Mouse (Mus musculus) liver, embryonic 13.5 days (tissue): Measurements from ENCODE around the gene Gnpat. TPM values are rescaled to one million over a fixed set of nuclear protein-coding genes. Genes with fewer than 3 reads are reported as not detected.
A peak's percentile ranks its signal among the peaks of the same experiment; 100 is the strongest.

Experiments used
- ATAC-seq: fragments of 200-750 bp; cut with Nextera tagmentation; 2 replicates; pipeline ENCODE4 v1.8.0; 2017; ENCODE audit warnings: low read depth, mild to moderate bottlenecking, moderate number of reproducible peaks, moderate library complexity
- DNase-seq: peaks from one replicate; pipeline ENCODE4 v3.0.0; 2022
- H3K27ac ChIP-seq: fragments of 300-500 bp; sonication (generic); 2 replicates; pipeline ENCODE4 v1.5.1; 2015; ENCODE audit warnings: moderate library complexity, mild to moderate bottlenecking, inconsistent platforms
- H3K27me3 ChIP-seq: fragments of 300-500 bp; sonication (generic); 2 replicates; pipeline ENCODE4 v1.6.1; 2015; ENCODE audit warnings: mild to moderate bottlenecking, inconsistent platforms
- H3K36me3 ChIP-seq: fragments of 300-500 bp; sonication (generic); 2 replicates; pipeline ENCODE4 v1.6.1; 2015; ENCODE audit warnings: mild to moderate bottlenecking, inconsistent platforms
- H3K4me1 ChIP-seq: fragments of 300-500 bp; sonication (generic); replicated peaks from 2 replicates; pipeline ENCODE4 v1.6.1; 2015; ENCODE audit warnings: inconsistent platforms
- H3K4me2 ChIP-seq: fragments of 300-500 bp; sonication (generic); 2 replicates; pipeline ENCODE4 v1.6.1; 2015; ENCODE audit warnings: inconsistent platforms, mild to moderate bottlenecking, moderate library complexity
- H3K4me3 ChIP-seq: fragments of 300-500 bp; sonication (generic); replicated peaks from 2 replicates; pipeline ENCODE4 v1.5.1; 2015; ENCODE audit warnings: mild to moderate bottlenecking, inconsistent platforms
- H3K9ac ChIP-seq: fragments of 300-500 bp; sonication (generic); 2 replicates; pipeline ENCODE4 v1.6.1; 2015; ENCODE audit warnings: mild to moderate bottlenecking, inconsistent platforms
- H3K9me3 ChIP-seq: fragments of 300-500 bp; sonication (generic); replicated peaks from 2 replicates; pipeline ENCODE4 v1.6.1; 2016; ENCODE audit warnings: inconsistent platforms
- WGBS: fragments of 180-500 bp; shearing (Covaris S2); methylation state at CpG from one replicate; pipeline ENCODE4 v1.1.7; 2015; ENCODE audit not compliant: insufficient replicate concordance; 5-methylcytosine and 5-hydroxymethylcytosine counted together
- polyA plus RNA-seq: library from polyadenylated mRNA; unstranded; fragments of >200 nt; fragmentation: Nextera tagmentation; extraction: Ambion mirVana; gene quantifications from 2 replicates; pipeline ENCODE4 v1.2.1, GENCODE M21; 2015

The Gnpat gene
- polyA plus RNA-seq, 1 experiment from 2014 or later = 47.3 TPM

GRCm38 (mm10) chr8:124872690-124873089 lies 9.9 kb downstream of the Gnpat start:
- whole genome bisulfite sequencing = 56% methylated on average over 5 of the region's 5 CpGs
- no peak overlapping the region for H3K4me2 ChIP-seq
- ATAC-seq (no peak), DNase-seq (no peak)
- peaks cover 7% of the 10 kb centered on the region; the same call in 1 of the 2 replicates for H3K4me1 ChIP-seq
- H3K9ac ChIP-seq = no peak overlapping the region
- H3K27me3 ChIP-seq = no peaks in the 10 kb centered on the region
- H3K36me3 ChIP-seq = peaks cover 73% of the 10 kb centered on the region
- no peak overlapping the region for H3K27ac ChIP-seq
- H3K9me3 ChIP-seq = no peaks in the 10 kb centered on the region
- H3K4me3 ChIP-seq = no peak overlapping the region

- H3K4me3 ChIP-seq = no peak overlapping the region
- DNase-seq (no peak), ATAC-seq (no peak)
- no peak overlapping the region for H3K4me2 ChIP-seq
- no peaks in the 10 kb centered on the region for H3K27me3 ChIP-seq
- H3K27ac ChIP-seq = no peak overlapping the region
- no peaks in the 10 kb centered on the region for H3K9me3 ChIP-seq
- peaks cover 10% of the 10 kb centered on the region for H3K4me1 ChIP-seq
- 74% methylated on average over 5 of the region's 5 CpGs for WGBS
- H3K9ac ChIP-seq = no peak overlapping the region
- H3K36me3 ChIP-seq = peaks cover 95% of the 10 kb centered on the region
Observed at GRCm38 (mm10) chr8:124878141-124878540, 15.3 kb downstream of the Gnpat start.

GRCm38 (mm10) chr8:124878946-124879526 lies 16.2 kb downstream of the Gnpat start:
- Histone ChIP-seq H3K36me3 (peaks cover 95% of the 10 kb centered on the region), H3K4me1 (peaks cover 10% of the 10 kb centered on the region), H3K27me3 (no peaks in the 10 kb centered on the region), H3K9me3 (no peaks in the 10 kb centered on the region), H3K4me3 (no peak overlapping the region), H3K27ac (no peak overlapping the region), H3K4me2 (no peak overlapping the region), H3K9ac (no peak overlapping the region)
- 62% methylated on average over 10 of the region's 10 CpGs for WGBS
- DNase-seq (no peak), ATAC-seq (peak; percentile 66)

- no peak overlapping the region for H3K4me3 ChIP-seq
- H3K9me3 ChIP-seq = 0 out of 2 replicates have a peak, but pooled peaks cover 7% of the 10 kb centered on the region
- H3K27me3 ChIP-seq = no peaks in the 10 kb centered on the region
- WGBS = 83% methylated on average over 5 of the region's 5 CpGs
- ATAC-seq = no peak
- H3K4me2 ChIP-seq = no peak overlapping the region
- no peak overlapping the region for H3K9ac ChIP-seq
- no peak for DNase-seq
- H3K36me3 ChIP-seq = peaks cover 92% of the 10 kb centered on the region
- H3K4me1 ChIP-seq = peaks cover 7% of the 10 kb centered on the region
- H3K27ac ChIP-seq = no peak overlapping the region
Observed at GRCm38 (mm10) chr8:124888385-124888784, 25.6 kb downstream of the Gnpat start.

- Histone ChIP-seq H3K27me3 (no peaks in the 10 kb centered on the region), H3K4me1 (peaks cover 35% of the 10 kb centered on the region), H3K36me3 (peaks cover 78% of the 10 kb centered on the region), H3K27ac (no peak overlapping the region), H3K9me3 (0 out of 2 replicates have a peak, but pooled peaks cover 6% of the 10 kb centered on the region), H3K9ac (no peak overlapping the region), H3K4me2 (no peak overlapping the region), H3K4me3 (no peak overlapping the region)
- DNase-seq (no peak), ATAC-seq (no peak)
- 74% methylated on average over 3 of the region's 3 CpGs for WGBS
Observed at GRCm38 (mm10) chr8:124892596-124892995, 29.8 kb downstream of the Gnpat start.

- H3K36me3 ChIP-seq = peaks cover 66% of the 10 kb centered on the region
- no peaks in the 10 kb centered on the region for H3K27me3 ChIP-seq
- peak overlapping the region; percentile 92 for H3K4me3 ChIP-seq
- no peak for ATAC-seq
- H3K4me2 ChIP-seq = peak overlapping the region; percentile 96
- H3K9me3 ChIP-seq = no peaks in the 10 kb centered on the region
- H3K4me1 ChIP-seq = peaks cover 44% of the 10 kb centered on the region
- peak overlapping the region; percentile 94 for H3K9ac ChIP-seq
- no peak for DNase-seq
- H3K27ac ChIP-seq = no peak overlapping the region
- 83% methylated on average over 26 of the region's 26 CpGs for WGBS
Observed at GRCm38 (mm10) chr8:124896010-124896631, 33.3 kb downstream of the Gnpat start.

GRCm38 (mm10) chr8:124896632-124897385 lies 34.0 kb downstream of the Gnpat start:
- DNase-seq (peak; percentile 62), ATAC-seq (peak; percentile 49)
- Histone ChIP-seq H3K4me1 (peaks cover 43% of the 10 kb centered on the region), H3K4me3 (peak overlapping the region; percentile 92), H3K36me3 (peaks cover 64% of the 10 kb centered on the region), H3K4me2 (peak overlapping the region; percentile 96), H3K27me3 (no peaks in the 10 kb centered on the region), H3K9me3 (no peaks in the 10 kb centered on the region), H3K9ac (peak overlapping the region; percentile 94), H3K27ac (peak overlapping the region; percentile 91)
- 1% methylated on average over 60 of the region's 60 CpGs for WGBS

- H3K36me3 ChIP-seq = peaks cover 70% of the 10 kb centered on the region
- peak within 1 kb of the TSS; percentile 92 for H3K4me3 ChIP-seq
- peaks cover 43% of the 10 kb centered on the region for H3K4me1 ChIP-seq
- ATAC-seq (peak; percentile 94), DNase-seq (peak; percentile 96)
- under 1% methylated on average over 114 of the region's 114 CpGs for WGBS
- no peaks in the 10 kb centered on the region for H3K27me3 ChIP-seq
- H3K9ac ChIP-seq = peak within 1 kb of the TSS; percentile 94
- peak within 1 kb of the TSS; percentile 91 for H3K27ac ChIP-seq
- H3K9me3 ChIP-seq = no peaks in the 10 kb centered on the region
- H3K4me2 ChIP-seq = peak within 1 kb of the TSS; percentile 96
Observed at GRCm38 (mm10) chr8:124897386-124898250, 34.8 kb downstream of the Gnpat start, which contains the start of the genes Exoc8 and Sprtn. Gene Exoc8 (minus strand): TSS chr8:124897705. Gene Sprtn (plus strand): TSS chr8:124897886.

- peak overlapping the region; percentile 96 for H3K4me2 ChIP-seq
- H3K36me3 ChIP-seq = peaks cover 71% of the 10 kb centered on the region
- peak overlapping the region; percentile 92 for H3K4me3 ChIP-seq
- ATAC-seq (no peak), DNase-seq (no peak)
- peaks cover 48% of the 10 kb centered on the region for H3K4me1 ChIP-seq
- H3K27me3 ChIP-seq = no peaks in the 10 kb centered on the region
- no peaks in the 10 kb centered on the region for H3K9me3 ChIP-seq
- H3K27ac ChIP-seq = peak overlapping the region; percentile 80
- peak overlapping the region; percentile 94 for H3K9ac ChIP-seq
- 3% methylated on average over 31 of the region's 31 CpGs for WGBS
Observed at GRCm38 (mm10) chr8:124898251-124898905, 35.5 kb downstream of the Gnpat start.

- H3K36me3 ChIP-seq = peaks cover 89% of the 10 kb centered on the region
- no peak overlapping the region for H3K4me2 ChIP-seq
- WGBS = 90% methylated on average over 15 of the region's 15 CpGs
- H3K27me3 ChIP-seq = no peaks in the 10 kb centered on the region
- H3K4me3 ChIP-seq = no peak overlapping the region
- H3K4me1 ChIP-seq = peaks cover 26% of the 10 kb centered on the region
- no peaks in the 10 kb centered on the region for H3K9me3 ChIP-seq
- no peak for ATAC-seq
- no peak overlapping the region for H3K9ac ChIP-seq
- no peak overlapping the region for H3K27ac ChIP-seq
- DNase-seq = no peak
Observed at GRCm38 (mm10) chr8:124903198-124903597, 40.4 kb downstream of the Gnpat start.
